Mouse (Mus musculus): ENCODE measurements around the gene Ncapd3.

DNA sequence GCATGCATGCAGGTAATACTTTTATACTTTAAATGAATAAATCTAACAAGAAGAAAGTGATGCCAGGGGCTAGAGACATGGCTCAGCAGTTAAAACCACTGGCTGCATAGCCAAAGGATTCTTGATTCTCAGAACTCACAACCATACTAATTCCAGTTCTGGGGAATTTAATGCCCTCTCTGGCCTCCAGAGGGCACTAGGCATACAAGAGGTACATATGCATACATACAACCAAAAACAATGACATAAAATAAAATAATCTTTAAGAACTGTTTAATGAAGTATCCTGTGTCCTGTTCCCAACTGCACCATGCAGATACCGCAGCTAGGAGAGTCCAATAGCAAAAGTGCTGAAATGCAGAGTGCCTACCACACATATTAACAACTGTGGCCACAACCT lies 104.4 kb downstream of the Ncapd3 start:
- TF ChIP-seq CTCF (IDR thresholded peaks at IDR 0.05; ENCODE audit: insufficient read depth, low read length) (no peak), POLR2A (IDR thresholded peaks at IDR 0.05; ENCODE audit: borderline replicate concordance, extremely low read depth, low read depth, low read length) (no peak)

Data from lung, adult 2 months (tissue).